Mouse (Mus musculus): ENCODE results near the gene Cox11. TPM values are rescaled to one million over a fixed set of nuclear protein-coding genes. Genes with fewer than 3 reads are reported as not detected.

Cox11 gene
- polyA plus RNA-seq (2012; rRNA removed), result 29.7 and 31.1 TPM in 2 replicates

GRCm38 (mm10) chr11:90637440-90638311 is at the start of gene Cox11, which contains the start of gene Stxbp4:
Gene Cox11 (plus strand): TSS chr11:90638173.
Gene Stxbp4 (minus strand): TSS chr11:90638084.

DNA sequence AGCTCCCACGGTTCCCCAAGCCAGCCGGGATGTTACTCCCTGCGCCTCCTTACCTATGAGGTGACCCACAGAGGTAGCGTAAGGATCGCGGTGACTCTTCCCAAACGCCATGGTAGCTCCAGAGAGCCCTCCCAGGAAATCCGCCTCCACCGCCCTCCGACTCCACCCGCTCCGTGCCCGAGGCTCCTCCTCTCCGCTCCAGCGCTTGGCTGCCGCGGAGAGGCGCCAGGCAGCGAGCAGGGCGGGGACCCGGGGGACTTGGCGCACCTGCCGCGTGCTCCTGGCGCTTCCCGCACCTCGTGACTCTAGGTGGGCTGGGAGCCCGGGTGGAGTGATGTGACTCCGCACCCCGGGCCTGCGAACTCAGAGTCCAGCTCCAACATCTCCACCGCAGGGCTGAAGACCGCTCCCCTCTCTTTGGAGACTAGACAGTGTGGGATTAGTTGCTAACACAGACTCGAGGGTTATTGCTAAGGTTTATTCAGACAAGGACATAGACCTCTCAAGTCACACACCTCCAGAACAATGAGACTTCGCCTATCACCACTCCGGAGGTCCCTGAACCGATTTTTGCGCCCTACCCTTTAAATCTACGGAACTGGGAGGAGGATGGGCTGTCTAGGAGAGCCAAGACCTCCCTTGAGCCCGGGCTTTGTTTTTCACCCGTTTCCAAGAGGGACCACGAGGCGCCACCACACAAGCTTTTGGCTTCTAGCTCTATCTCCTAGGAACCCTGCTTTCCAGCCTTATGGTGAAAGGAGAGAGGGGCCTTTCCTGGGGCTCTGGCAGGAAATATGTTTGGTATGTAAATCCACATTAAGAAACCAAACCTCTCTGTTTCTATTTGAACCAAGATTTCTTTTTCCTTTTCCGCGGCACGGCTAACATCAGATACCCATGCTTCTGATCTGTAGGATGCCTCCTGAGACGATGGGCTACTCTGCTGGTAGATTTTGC is 49.8 kb downstream of the Cox11 start, which contains the start of gene Tom1l1:
Tom1l1 (minus strand) TSS at position 907 of the 957 bp plus-strand sequence.

Other genes starting within 250 kb of the Cox11 start
- 3.9 and 5.5 TPM in 2 replicates for gene Hlf, start 247.3 kb upstream of the Cox11 start, polyA plus RNA-seq (2012; rRNA removed)
- 9.7 and 10.5 TPM in 2 replicates for gene Stxbp4, start 89 bp upstream of the Cox11 start, polyA plus RNA-seq (2012; rRNA removed)
- gene Tom1l1, start 50.2 kb downstream of the Cox11 start, polyA plus RNA-seq (2012; rRNA removed), result 11.7 and 14.7 TPM in 2 replicates